Mouse (Mus musculus): Measurements from ENCODE around the gene Wwox.

Wwox gene

GRCm38 (mm10) chr8:115133711-115134218 lies 694.3 kb downstream of the Wwox start:
- DNase-seq, result peak; percentile 61

GRCm38 (mm10) chr8:115136888-115137287 lies 697.4 kb downstream of the Wwox start:
- DNase-seq, result no peak

- peak; percentile 53 for DNase-seq
These were observed 702.2 kb downstream of the Wwox start for GRCm38 (mm10) chr8:115141614-115142013.

GRCm38 (mm10) chr8:115143530-115144320 lies 704.3 kb downstream of the Wwox start:
- DNase-seq, result peak; percentile 78

- DNase-seq, result peak; percentile 60
These were observed 707.6 kb downstream of the Wwox start for GRCm38 (mm10) chr8:115147006-115147405.

- no peak for DNase-seq
These were observed 711.1 kb downstream of the Wwox start for GRCm38 (mm10) chr8:115150446-115151109.

GRCm38 (mm10) chr8:115151416-115151815 lies 712.0 kb downstream of the Wwox start:
- no peak for DNase-seq

- DNase-seq, result peak; percentile 45
These were observed 714.6 kb downstream of the Wwox start for GRCm38 (mm10) chr8:115154096-115154495.

- DNase-seq, result no peak
These were observed 716.7 kb downstream of the Wwox start for GRCm38 (mm10) chr8:115156142-115156541.

GRCm38 (mm10) chr8:115157977-115158720 lies 718.7 kb downstream of the Wwox start:
- DNase-seq, result peak; percentile 93

- peak; percentile 67 for DNase-seq
These were observed 719.3 kb downstream of the Wwox start for GRCm38 (mm10) chr8:115158721-115159111.

- peak; percentile 28 for DNase-seq
These were observed 719.8 kb downstream of the Wwox start for GRCm38 (mm10) chr8:115159208-115159607.

GRCm38 (mm10) chr8:115159711-115160374 lies 720.4 kb downstream of the Wwox start:
- DNase-seq, result peak; percentile 72

- DNase-seq, result no peak
These were observed 721.0 kb downstream of the Wwox start for GRCm38 (mm10) chr8:115160407-115160806.

- no peak for DNase-seq
These were observed 722.1 kb downstream of the Wwox start for GRCm38 (mm10) chr8:115161520-115161919.

GRCm38 (mm10) chr8:115164872-115165271 lies 725.4 kb downstream of the Wwox start:
- no peak for DNase-seq

- DNase-seq, result peak; percentile 86
These were observed 734.2 kb downstream of the Wwox start for GRCm38 (mm10) chr8:115173634-115174081.

GRCm38 (mm10) chr8:115185431-115185964 lies 746.0 kb downstream of the Wwox start:
- DNase-seq, result no peak

GRCm38 (mm10) chr8:115186121-115186811 lies 746.8 kb downstream of the Wwox start:
- DNase-seq, result no peak

- DNase-seq, result peak; percentile 35
These were observed 747.4 kb downstream of the Wwox start for GRCm38 (mm10) chr8:115186882-115187281.

- DNase-seq, result no peak
These were observed 749.0 kb downstream of the Wwox start for GRCm38 (mm10) chr8:115188446-115188845.

GRCm38 (mm10) chr8:115189836-115190235 lies 750.4 kb downstream of the Wwox start:
- no peak for DNase-seq
